Mouse (Mus musculus) regulatory T cell (primary cell): ENCODE results near the gene Ppp2r5a.

ENCODE experiments used
- in situ Hi-C: fragments of 300-600 bp; cut with MboI, MseI; formaldehyde crosslinking; loops from one replicate; pipeline ENCODE4 v1.15.1; 2025; ENCODE audit warnings: high pct_unique_total_duplicates

Ppp2r5a gene

GRCm38 (mm10) chr1:191380843-191381242, 22.2 kb downstream of the Ppp2r5a start:
- in situ Hi-C loops, result no loop called here

- in situ Hi-C loops, result no loop called here
These were observed 25.0 kb downstream of the Ppp2r5a start for GRCm38 (mm10) chr1:191378080-191378479.

- in situ Hi-C loops, result no loop called here
These were observed 27.5 kb downstream of the Ppp2r5a start for GRCm38 (mm10) chr1:191375644-191375998.

GRCm38 (mm10) chr1:191374993-191375643, 28.0 kb downstream of the Ppp2r5a start:
- in situ Hi-C loops, result no loop called here

- in situ Hi-C loops, result loop anchor here (5.0 kb wide), 1 partner anchor 533 kb away; no protein-coding TSS in a partner anchor
These were observed 33.9 kb downstream of the Ppp2r5a start for GRCm38 (mm10) chr1:191369140-191369539.

GRCm38 (mm10) chr1:191368193-191368592, 34.9 kb downstream of the Ppp2r5a start:
- in situ Hi-C loops, result loop anchor here (5.0 kb wide), 1 partner anchor 534 kb away; no protein-coding TSS in a partner anchor

- in situ Hi-C loops, result no loop called here
These were observed 38.6 kb downstream of the Ppp2r5a start for GRCm38 (mm10) chr1:191364477-191364876.

GRCm38 (mm10) chr1:191362412-191362811, 40.7 kb downstream of the Ppp2r5a start:
- in situ Hi-C loops, result no loop called here

- in situ Hi-C loops, result no loop called here
These were observed 43.6 kb downstream of the Ppp2r5a start for GRCm38 (mm10) chr1:191359478-191359877.

GRCm38 (mm10) chr1:191356936-191357335, 46.1 kb downstream of the Ppp2r5a start:
- in situ Hi-C loops, result no loop called here

GRCm38 (mm10) chr1:191353836-191354235, 49.2 kb downstream of the Ppp2r5a start:
- in situ Hi-C loops, result no loop called here

GRCm38 (mm10) chr1:191352786-191353488, 50.1 kb downstream of the Ppp2r5a start:
- in situ Hi-C loops, result no loop called here

- in situ Hi-C loops, result no loop called here
These were observed 52.7 kb downstream of the Ppp2r5a start for GRCm38 (mm10) chr1:191350355-191350754.

GRCm38 (mm10) chr1:191349486-191350037, 53.5 kb downstream of the Ppp2r5a start:
- in situ Hi-C loops, result loop anchor here (25.0 kb wide), 1 partner anchor 188 kb away; no protein-coding TSS in a partner anchor

GRCm38 (mm10) chr1:191348996-191349395, 54.1 kb downstream of the Ppp2r5a start:
- in situ Hi-C loops, result loop anchor here (25.0 kb wide), 1 partner anchor 188 kb away; no protein-coding TSS in a partner anchor

GRCm38 (mm10) chr1:191348592-191348991, 54.5 kb downstream of the Ppp2r5a start:
- in situ Hi-C loops, result loop anchor here (25.0 kb wide), 1 partner anchor 189 kb away; no protein-coding TSS in a partner anchor

- in situ Hi-C loops, result loop anchor here (25.0 kb wide), 1 partner anchor 190 kb away; no protein-coding TSS in a partner anchor
These were observed 55.5 kb downstream of the Ppp2r5a start for GRCm38 (mm10) chr1:191347602-191348001.

GRCm38 (mm10) chr1:191340530-191340929, 62.5 kb downstream of the Ppp2r5a start:
- in situ Hi-C loops, result loop anchor here (25.0 kb wide), 1 partner anchor 197 kb away; no protein-coding TSS in a partner anchor

GRCm38 (mm10) chr1:191339876-191340275, 63.2 kb downstream of the Ppp2r5a start:
- in situ Hi-C loops, result loop anchor here (25.0 kb wide), 1 partner anchor 197 kb away; no protein-coding TSS in a partner anchor

- in situ Hi-C loops, result loop anchor here (25.0 kb wide), 1 partner anchor 203 kb away; no protein-coding TSS in a partner anchor
These were observed 68.6 kb downstream of the Ppp2r5a start for GRCm38 (mm10) chr1:191334500-191334899.

- in situ Hi-C loops, result loop anchor here (25.0 kb wide), 1 partner anchor 207 kb away; no protein-coding TSS in a partner anchor
These were observed 72.7 kb downstream of the Ppp2r5a start for GRCm38 (mm10) chr1:191330356-191330755.

- in situ Hi-C loops, result loop anchor here (10.0 to 25.0 kb wide), 2 partner anchors 209 to 497 kb away; partner anchors contain the start of gene Nek2
These were observed 75.0 kb downstream of the Ppp2r5a start for GRCm38 (mm10) chr1:191328019-191328441.
